Mouse (Mus musculus): ENCODE data around the gene Zfp526. TPM values are rescaled to one million over a fixed set of nuclear protein-coding genes. Genes with fewer than 3 reads are reported as not detected.
"Not testable (repeated sequence)": the region's sequence is repeated elsewhere in the genome, so short reads cannot be mapped to it uniquely, and the experiment has no call there.

Zfp526 gene
- polyA plus RNA-seq, 1 experiment: 29.4 TPM

DNA sequence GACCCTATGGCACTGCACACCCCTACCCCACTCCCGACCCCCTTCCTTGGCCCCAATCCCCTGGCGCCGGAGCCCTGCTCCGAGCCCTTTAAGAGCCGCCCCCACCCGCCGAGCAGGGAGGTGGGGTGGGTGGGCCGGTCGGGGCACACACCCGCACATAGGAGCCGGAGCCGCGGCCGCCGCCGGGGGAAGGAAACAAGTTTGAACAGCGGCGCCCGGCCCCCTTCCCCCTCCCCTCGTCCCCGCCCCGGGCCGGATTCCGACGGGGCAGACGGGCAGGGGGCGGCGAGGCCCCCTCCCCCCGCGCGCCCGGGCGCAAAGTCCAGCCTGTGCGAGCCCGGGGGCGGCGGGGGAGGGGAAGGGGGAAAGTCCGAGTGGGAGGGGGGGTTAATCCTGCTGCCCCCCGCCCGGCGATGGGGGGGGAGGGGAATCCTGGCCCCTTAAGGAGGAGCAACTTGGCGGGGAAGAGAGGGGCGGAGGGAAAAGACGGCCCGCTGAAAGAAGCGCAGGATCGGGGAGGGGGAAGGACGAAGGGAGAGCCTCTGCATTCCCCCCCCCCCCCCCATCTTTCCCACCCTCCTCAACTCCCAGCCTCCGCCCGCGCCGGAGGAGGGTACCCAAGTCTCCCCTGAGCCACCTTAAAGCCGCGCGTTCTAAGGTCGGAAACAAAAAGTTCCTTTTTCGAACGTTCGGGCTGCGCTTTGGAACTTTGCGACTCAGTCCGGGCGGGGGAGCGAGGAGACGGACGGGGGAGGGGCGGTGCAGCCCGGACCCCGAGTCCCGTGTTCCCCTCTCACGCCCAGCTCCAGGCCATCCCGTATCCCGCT, 28.3 kb downstream of the Zfp526 start:
- H3K27me3 ChIP-seq (ENCODE audit: control insufficient read depth, insufficient read depth, low read length): no peaks in the 10 kb centered on the region
- H3K4me3 ChIP-seq (ENCODE audit: control insufficient read depth, low read depth, low read length): peak overlapping the region; percentile 96
- H3K36me3 ChIP-seq (ENCODE audit: control insufficient read depth, insufficient read depth, low read length): no peaks in the 10 kb centered on the region
- H3K4me1 ChIP-seq (ENCODE audit: control insufficient read depth, insufficient read depth, low read length): peaks cover 29% of the 10 kb centered on the region
- peak overlapping the region; percentile 81 for H3K27ac ChIP-seq (ENCODE audit: control insufficient read depth, insufficient read depth, low read depth, low read length)
- no peak for TF ChIP-seq CTCF (IDR thresholded peaks at IDR 0.05; ENCODE audit: control insufficient read depth, insufficient read depth, insufficient replicate concordance, low read depth, low read length)
- TF ChIP-seq POLR2A (IDR thresholded peaks at IDR 0.05; ENCODE audit: control insufficient read depth, low read depth, low read length): no peak

DNA sequence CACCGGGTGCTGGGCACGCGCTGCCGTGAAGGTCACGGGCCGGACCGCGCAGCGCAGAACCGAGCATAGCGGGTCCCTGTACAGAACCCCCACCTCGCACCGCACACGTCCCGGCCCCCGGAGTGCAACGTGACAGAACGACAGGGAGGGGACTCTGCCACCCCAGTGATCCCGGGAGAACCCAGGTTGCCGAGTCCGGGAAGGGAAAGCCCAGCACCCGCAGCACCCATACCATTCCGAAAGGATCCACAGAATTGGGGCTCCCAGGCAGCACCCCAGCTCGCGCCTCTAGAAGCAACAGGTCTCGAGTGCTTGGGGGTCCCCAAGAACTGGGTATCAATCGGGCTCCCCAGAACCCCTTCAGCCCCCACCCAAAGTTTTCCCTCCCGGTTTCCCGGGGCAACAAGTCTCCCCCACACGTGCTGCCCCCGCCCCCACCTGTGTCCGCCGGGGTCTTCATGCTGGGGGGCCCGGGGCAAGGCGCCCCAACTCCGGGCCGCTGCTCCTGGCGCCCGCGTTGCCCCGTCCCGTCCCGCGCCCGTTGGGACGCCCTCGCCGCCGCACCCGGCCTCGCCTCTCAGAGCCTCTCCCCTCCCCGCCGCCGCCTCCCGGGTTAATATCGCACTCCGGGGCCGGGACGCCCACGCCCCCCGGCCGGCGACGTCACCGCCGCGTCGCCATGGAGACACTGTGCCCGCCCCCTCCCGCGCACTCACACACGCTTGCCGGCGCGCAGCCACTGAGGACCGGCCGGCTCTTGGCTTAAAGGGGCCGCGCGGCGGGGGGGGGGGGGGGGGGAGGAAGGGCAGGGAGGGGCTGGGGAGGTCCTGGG, 29.1 kb downstream of the Zfp526 start, which contains the start of gene Erf:
Gene Erf (minus strand): TSS at position 621 of the 832 bp plus-strand sequence.
- H3K4me3 ChIP-seq (ENCODE audit: control insufficient read depth, low read depth, low read length): peak within 1 kb of the TSS; percentile 96
- peaks cover 29% of the 10 kb centered on the region for H3K4me1 ChIP-seq (ENCODE audit: control insufficient read depth, insufficient read depth, low read length)
- H3K36me3 ChIP-seq (ENCODE audit: control insufficient read depth, insufficient read depth, low read length): no peaks in the 10 kb centered on the region
- no peaks in the 10 kb centered on the region for H3K27me3 ChIP-seq (ENCODE audit: control insufficient read depth, insufficient read depth, low read length)
- peak within 1 kb of the TSS; percentile 77 for H3K27ac ChIP-seq (ENCODE audit: control insufficient read depth, insufficient read depth, low read depth, low read length)
- TF ChIP-seq CTCF (IDR thresholded peaks at IDR 0.05; ENCODE audit: control insufficient read depth, insufficient read depth, insufficient replicate concordance, low read depth, low read length) (no peak), POLR2A (IDR thresholded peaks at IDR 0.05; ENCODE audit: control insufficient read depth, low read depth, low read length) (peak; percentile 51)

DNA sequence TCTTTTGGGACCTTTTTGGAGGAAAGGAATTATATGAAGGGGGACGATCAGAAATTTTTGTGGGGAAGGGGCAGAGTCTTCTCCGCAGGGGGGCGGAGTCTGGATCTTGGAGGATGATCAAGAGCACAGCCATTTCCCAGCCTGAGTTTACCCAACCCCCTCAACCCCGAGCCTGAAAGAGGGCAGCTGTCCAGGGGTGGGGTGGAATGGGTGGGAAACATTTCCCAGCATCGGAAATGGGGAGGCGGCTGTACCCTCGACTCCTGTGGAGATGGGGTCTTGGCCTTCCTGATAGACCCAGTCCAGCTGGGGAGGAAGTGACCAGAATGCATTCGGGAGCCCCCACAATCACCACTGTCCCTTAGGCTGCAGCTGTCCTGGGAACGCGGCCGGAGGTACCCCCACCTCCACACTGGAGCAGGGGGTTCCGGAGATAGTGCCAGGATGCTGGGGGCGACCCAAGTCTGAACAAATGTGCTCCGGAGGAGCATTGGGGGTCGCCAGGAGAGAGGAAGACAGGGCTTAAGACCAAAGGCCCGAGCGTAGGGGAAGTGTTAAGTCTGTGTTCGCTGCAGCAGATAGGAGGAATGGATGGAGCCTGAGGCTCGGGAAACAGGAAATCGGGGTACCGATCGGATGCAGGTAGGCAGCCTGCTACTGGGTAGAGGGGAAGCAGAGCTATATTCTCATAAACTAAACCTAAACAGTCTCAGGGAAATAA, 30.0 kb downstream of the Zfp526 start:
- no peak for TF ChIP-seq CTCF (IDR thresholded peaks at IDR 0.05; ENCODE audit: control insufficient read depth, insufficient read depth, insufficient replicate concordance, low read depth, low read length)
- TF ChIP-seq POLR2A (IDR thresholded peaks at IDR 0.05; ENCODE audit: control insufficient read depth, low read depth, low read length): no peak
- Histone ChIP-seq H3K27me3 (ENCODE audit: control insufficient read depth, insufficient read depth, low read length) (no peaks in the 10 kb centered on the region), H3K27ac (ENCODE audit: control insufficient read depth, insufficient read depth, low read depth, low read length) (peak overlapping the region; percentile 64), H3K4me1 (ENCODE audit: control insufficient read depth, insufficient read depth, low read length) (peaks cover 29% of the 10 kb centered on the region), H3K36me3 (ENCODE audit: control insufficient read depth, insufficient read depth, low read length) (no peaks in the 10 kb centered on the region), H3K4me3 (ENCODE audit: control insufficient read depth, low read depth, low read length) (peak overlapping the region; percentile 72)

DNA sequence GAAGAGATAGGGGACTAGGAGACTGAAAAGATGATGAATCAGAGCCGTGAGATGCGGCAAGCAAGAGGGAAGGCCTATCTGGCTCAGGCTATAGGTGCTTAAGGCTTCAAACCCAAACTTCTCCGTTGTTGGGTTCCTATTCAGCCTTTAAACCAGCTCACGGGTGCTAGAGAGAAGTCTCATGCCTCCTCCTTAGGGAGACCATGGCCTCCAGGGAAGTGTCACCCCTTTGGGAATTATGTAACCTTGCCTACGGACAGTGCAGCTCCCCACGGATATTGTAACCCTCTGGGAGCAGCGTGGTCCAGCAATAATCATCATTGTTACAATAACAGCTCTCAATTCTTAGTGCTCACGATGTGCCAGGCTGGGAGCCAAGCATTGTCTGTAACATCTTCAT, 30.6 kb downstream of the Zfp526 start:
- no peaks in the 10 kb centered on the region for H3K36me3 ChIP-seq (ENCODE audit: control insufficient read depth, insufficient read depth, low read length)
- H3K27me3 ChIP-seq (ENCODE audit: control insufficient read depth, insufficient read depth, low read length): no peaks in the 10 kb centered on the region
- peak overlapping the region; percentile 72 for H3K4me3 ChIP-seq (ENCODE audit: control insufficient read depth, low read depth, low read length)
- no peak for TF ChIP-seq POLR2A (IDR thresholded peaks at IDR 0.05; ENCODE audit: control insufficient read depth, low read depth, low read length)
- TF ChIP-seq CTCF (IDR thresholded peaks at IDR 0.05; ENCODE audit: control insufficient read depth, insufficient read depth, insufficient replicate concordance, low read depth, low read length): no peak
- peaks cover 23% of the 10 kb centered on the region for H3K4me1 ChIP-seq (ENCODE audit: control insufficient read depth, insufficient read depth, low read length)
- no peak overlapping the region; the same call in 1 of the 2 replicates for H3K27ac ChIP-seq (ENCODE audit: control insufficient read depth, insufficient read depth, low read depth, low read length)

DNA sequence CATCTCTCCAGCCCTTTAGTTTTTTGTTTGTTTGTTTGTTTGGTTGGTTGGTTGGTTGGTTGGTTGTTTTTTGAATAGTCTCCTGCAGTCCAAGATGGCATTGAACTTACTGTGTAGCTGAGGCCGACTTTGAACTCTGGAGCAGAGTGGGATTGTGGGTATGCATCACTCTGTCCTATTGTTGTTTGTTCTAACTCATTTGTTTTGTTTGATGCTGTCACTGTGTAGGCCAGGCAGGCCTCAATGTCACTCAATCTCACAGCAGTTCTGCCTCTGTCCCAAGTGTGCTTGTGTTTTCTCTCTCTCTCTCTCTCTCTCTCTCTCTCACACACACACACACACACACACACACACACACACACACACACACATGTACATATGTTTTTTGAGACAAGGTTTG, 40.7 kb downstream of the Zfp526 start:
- H3K4me1 ChIP-seq (ENCODE audit: control insufficient read depth, insufficient read depth, low read length): peaks cover 3% of the 10 kb centered on the region
- H3K4me3 ChIP-seq (ENCODE audit: control insufficient read depth, low read depth, low read length): no peak overlapping the region
- H3K36me3 ChIP-seq (ENCODE audit: control insufficient read depth, insufficient read depth, low read length): no peaks in the 10 kb centered on the region
- no peaks in the 10 kb centered on the region for H3K27me3 ChIP-seq (ENCODE audit: control insufficient read depth, insufficient read depth, low read length)
- TF ChIP-seq CTCF (IDR thresholded peaks at IDR 0.05; ENCODE audit: control insufficient read depth, insufficient read depth, insufficient replicate concordance, low read depth, low read length): no peak
- TF ChIP-seq POLR2A (IDR thresholded peaks at IDR 0.05; ENCODE audit: control insufficient read depth, low read depth, low read length): no peak
- H3K27ac ChIP-seq (ENCODE audit: control insufficient read depth, insufficient read depth, low read depth, low read length): no peak overlapping the region

DNA sequence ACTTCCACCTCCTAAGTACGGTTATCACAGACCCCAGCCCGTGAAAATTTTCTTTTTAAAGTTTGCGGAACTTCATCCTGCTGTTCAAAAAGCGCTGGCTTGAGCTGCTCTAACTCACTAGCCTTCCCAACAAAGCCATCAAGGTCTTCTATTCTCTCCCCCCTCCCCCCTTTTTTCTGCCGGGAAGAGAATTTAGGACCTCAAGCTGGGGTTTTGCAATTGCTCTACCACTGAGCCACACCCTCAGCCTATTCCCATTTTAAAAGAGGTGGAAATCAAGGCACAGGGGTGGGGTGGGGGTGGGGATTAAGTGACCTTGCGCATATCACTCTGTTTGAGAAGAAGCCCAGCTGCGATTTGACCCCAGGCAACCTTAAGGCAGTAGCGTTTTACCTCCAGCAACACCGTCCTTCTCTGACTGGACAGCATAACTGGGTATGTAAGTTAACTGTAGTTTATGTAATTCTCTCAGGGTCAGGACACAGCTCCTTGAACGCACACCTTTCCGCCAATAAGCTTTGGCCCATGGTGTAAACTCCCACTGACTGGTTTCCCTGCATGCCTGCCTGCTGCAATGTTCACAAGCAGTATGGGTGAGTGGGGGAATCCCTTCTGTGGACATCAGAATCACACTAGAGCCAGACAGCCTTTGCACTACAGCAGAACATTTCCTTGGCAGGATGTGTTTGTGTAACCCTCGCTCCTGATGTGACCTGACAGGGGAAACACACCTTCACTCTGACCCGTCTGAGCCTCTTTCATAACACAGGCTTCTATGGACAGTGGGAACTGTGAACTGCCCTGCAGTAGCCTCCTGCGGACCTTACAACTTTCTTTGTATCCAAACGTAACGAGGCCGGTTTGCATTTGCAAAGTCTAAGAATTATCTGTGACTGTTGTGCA, 43.0 kb downstream of the Zfp526 start:
- Histone ChIP-seq H3K4me3 (ENCODE audit: control insufficient read depth, low read depth, low read length) (no peak overlapping the region), H3K36me3 (ENCODE audit: control insufficient read depth, insufficient read depth, low read length) (no peaks in the 10 kb centered on the region), H3K4me1 (ENCODE audit: control insufficient read depth, insufficient read depth, low read length) (peaks cover 14% of the 10 kb centered on the region), H3K27ac (ENCODE audit: control insufficient read depth, insufficient read depth, low read depth, low read length) (no peak overlapping the region), H3K27me3 (ENCODE audit: control insufficient read depth, insufficient read depth, low read length) (no peaks in the 10 kb centered on the region)
- TF ChIP-seq POLR2A (IDR thresholded peaks at IDR 0.05; ENCODE audit: control insufficient read depth, low read depth, low read length) (no peak), CTCF (IDR thresholded peaks at IDR 0.05; ENCODE audit: control insufficient read depth, insufficient read depth, insufficient replicate concordance, low read depth, low read length) (no peak)

DNA sequence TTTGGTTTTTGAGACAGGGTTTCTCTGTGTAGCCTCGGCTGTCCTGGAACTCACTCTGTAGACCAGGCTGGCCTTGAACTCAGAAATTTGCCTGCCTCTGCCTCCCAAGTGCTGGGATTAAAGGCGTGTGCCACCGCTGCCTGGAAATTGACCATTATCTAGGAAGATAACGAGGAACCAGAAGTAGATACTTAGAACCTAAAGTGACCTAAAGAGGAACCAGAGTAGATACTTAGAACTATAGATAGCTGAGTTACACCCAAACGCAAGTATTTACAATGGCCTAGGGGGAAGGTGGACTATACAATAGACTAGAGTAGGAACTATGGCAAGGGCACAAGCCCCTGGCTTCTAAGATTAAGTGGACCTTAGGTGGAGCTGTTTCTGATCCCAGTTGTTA, 44.5 kb downstream of the Zfp526 start:
- H3K4me3 ChIP-seq (ENCODE audit: control insufficient read depth, low read depth, low read length); H3K36me3 ChIP-seq (ENCODE audit: control insufficient read depth, insufficient read depth, low read length); H3K27ac ChIP-seq (ENCODE audit: control insufficient read depth, insufficient read depth, low read depth, low read length); H3K27me3 ChIP-seq (ENCODE audit: control insufficient read depth, insufficient read depth, low read length): not testable (repeated sequence)
- H3K4me1 ChIP-seq (ENCODE audit: control insufficient read depth, insufficient read depth, low read length): peaks cover 14% of the 10 kb centered on the region

All from testis, adult 2 months (tissue).